Mouse (Mus musculus): Measurements from ENCODE around the gene Bcor. TPM values are rescaled to one million over a fixed set of nuclear protein-coding genes. Genes with fewer than 3 reads are reported as not detected.

Gene Bcor
- polyA plus RNA-seq, 1 experiment = 6.4 TPM

DNA sequence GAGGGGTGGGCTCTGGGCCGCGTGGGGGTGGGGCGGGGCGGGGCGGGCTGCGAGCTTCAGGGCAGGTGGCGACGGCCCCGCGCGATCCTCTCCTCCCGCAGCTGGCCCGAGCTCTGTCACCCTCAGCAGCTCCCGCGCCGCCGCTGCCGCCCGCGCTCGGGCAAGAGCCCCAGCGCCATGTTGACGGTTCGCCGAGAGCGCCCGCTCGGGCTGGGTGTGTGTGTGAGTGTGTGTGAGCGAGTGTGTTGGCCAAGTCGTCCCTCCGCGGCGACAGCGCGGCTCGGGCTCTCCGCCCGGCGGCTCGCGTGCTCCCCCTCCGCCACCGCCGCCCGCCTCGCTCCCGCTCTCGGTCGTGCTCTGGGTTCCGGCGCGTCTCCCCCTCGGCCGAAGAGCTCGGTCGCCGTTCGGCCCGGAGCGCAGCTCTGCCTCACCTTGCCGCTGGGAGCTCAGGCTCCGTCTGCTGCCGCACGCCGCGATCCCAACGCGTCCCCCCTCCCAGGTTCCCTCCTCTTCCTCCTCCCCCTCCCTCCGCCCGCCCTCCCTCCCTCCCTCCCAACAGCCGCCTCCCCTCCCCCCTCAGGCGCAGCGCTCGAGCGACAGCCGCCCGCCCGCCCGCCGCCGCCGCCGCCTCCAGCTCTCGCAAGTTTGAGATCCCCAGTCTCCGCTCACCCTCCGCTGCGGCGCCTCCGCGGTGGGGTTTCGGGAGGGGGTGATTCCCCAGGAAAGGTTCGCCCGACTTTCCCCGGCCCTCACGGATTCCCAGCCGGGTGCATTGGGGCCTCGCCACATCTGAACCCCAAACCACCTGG, 79.9 kb downstream of the Bcor start:
- no peaks in the 10 kb centered on the region for H3K27me3 ChIP-seq (replicated peaks; ENCODE audit: control insufficient read depth, insufficient read depth, low read length)

DNA sequence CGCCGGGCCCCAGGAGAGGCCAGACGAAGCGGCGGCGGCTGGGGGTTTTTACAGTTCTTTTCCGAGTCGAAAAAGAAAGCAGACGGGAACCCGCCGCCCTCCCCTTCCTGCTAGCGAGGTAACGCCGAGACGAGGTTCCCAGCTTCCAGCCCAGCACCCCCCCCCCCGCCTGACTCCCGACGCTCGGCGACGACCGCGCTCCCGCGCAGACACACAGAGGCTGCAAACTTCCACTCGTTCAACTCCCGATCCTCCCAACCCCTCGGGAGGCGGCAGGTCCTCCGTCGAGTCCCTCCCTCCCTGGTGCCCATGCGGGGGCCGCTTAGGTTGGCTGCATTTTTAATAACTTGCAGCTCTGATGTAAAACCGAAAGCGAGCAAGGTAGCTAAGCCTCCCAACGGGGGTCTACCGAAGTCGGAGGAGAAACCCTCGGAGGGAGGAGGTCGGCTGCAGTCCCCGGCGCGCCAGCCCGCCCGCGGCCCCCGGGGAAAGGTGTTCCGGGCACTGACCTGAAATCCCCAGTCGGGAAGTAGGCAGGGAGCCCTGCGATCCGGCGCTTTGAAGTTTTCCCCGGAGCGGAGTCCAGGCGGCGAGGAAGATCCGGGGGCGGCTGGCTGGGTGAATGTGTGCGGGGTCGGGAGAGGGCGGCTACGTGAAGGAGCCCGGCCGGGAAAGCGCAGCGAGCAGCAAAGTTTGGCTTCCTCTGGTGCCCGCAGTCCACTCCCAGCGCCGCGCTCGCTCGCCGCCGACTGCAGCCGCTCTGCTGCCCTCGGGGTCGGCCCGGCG, 80.7 kb downstream of the Bcor start:
- TF ChIP-seq CTCF (conservative IDR thresholded peaks at IDR 0.05; ENCODE audit: insufficient read depth, insufficient read length, low read depth, low read length) (no peak), POLR2A (IDR thresholded peaks at IDR 0.05; ENCODE audit: low read depth, low read length) (no peak)
- Histone ChIP-seq H3K36me3 (ENCODE audit: control insufficient read depth, insufficient read depth, low read length) (no peaks in the 10 kb centered on the region), H3K4me1 (ENCODE audit: control insufficient read depth, insufficient read depth, low read length) (peaks cover 9% of the 10 kb centered on the region; the same call in 1 of the 2 replicates), H3K4me3 (ENCODE audit: insufficient read depth, low read depth, low read length) (peak overlapping the region; percentile 93), H3K27ac (ENCODE audit: insufficient read depth, low read depth, low read length) (peak overlapping the region; percentile 71), H3K27me3 (replicated peaks; ENCODE audit: control insufficient read depth, insufficient read depth, low read length) (no peaks in the 10 kb centered on the region)
- 0% methylated on average over 53 of the region's 79 CpGs for WGBS
- peak; percentile 55 for DNase-seq

More for the DNA sequence above, 79.9 kb downstream of the Bcor start:
- peaks cover 9% of the 10 kb centered on the region; the same call in 1 of the 2 replicates for H3K4me1 ChIP-seq (ENCODE audit: control insufficient read depth, insufficient read depth, low read length)
- peak overlapping the region; percentile 93 for H3K27ac ChIP-seq (ENCODE audit: insufficient read depth, low read depth, low read length)
- 0% methylated on average over 54 of the region's 97 CpGs for WGBS
- H3K4me3 ChIP-seq (ENCODE audit: insufficient read depth, low read depth, low read length) = peak overlapping the region; percentile 93
- TF ChIP-seq CTCF (conservative IDR thresholded peaks at IDR 0.05; ENCODE audit: insufficient read depth, insufficient read length, low read depth, low read length) (no peak), POLR2A (IDR thresholded peaks at IDR 0.05; ENCODE audit: low read depth, low read length) (peak; percentile 89)
- peak; percentile 75 for DNase-seq
- H3K36me3 ChIP-seq (ENCODE audit: control insufficient read depth, insufficient read depth, low read length) = no peaks in the 10 kb centered on the region

- WGBS = under 1% methylated on average over 25 of the region's 27 CpGs
- H3K27me3 ChIP-seq (replicated peaks; ENCODE audit: control insufficient read depth, insufficient read depth, low read length) = no peaks in the 10 kb centered on the region
Measured at GRCm38 (mm10) chrX:12079059-12079308, 81.2 kb downstream of the Bcor start.

DNA sequence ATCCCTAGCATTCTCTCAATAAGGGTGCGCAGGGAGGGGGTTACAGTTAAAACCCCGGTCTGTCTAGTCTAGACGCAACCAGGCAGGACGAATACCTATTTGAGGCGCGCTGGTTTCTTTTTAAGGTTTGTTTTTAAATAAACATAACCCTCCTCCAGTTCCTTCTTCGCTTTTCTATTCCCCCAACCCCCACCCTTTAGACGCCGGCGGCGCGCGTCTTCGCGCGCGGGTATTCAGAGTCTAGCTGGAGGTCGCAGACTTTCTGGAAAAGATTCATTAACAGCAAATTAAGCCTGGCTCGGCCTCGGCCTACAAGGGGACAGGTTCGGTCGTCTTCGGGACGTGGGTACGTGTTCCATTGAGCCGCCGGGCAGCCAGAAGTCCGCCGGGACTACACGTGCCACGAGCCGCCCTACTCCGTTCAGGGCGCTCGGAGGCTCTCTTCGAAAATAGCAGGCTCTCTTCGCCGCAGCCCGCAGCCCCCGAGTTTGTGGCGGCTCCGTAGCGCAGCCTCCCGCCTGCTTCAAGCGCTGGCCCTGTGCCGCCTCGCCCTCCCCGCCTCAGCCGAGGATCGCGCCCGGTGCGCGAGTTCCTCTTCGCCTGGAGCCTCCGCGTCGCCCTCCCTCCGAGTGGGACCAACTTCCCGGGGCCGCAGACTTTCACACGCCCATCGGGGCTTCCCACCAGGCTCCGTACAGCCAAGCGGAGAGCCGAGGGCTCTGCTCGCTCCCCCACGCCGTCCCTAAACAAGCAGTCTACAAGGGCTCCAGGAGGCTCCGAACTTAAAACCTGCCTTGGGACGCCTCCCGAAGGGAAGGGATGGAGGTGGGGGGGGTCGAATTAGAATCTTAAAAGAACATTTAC, 81.7 kb downstream of the Bcor start:
- peaks cover 9% of the 10 kb centered on the region; the same call in 1 of the 2 replicates for H3K4me1 ChIP-seq (ENCODE audit: control insufficient read depth, insufficient read depth, low read length)
- DNase-seq = peak; percentile 36
- no peak for TF ChIP-seq POLR2A (IDR thresholded peaks at IDR 0.05; ENCODE audit: low read depth, low read length)
- no peak for TF ChIP-seq CTCF (conservative IDR thresholded peaks at IDR 0.05; ENCODE audit: insufficient read depth, insufficient read length, low read depth, low read length)
- H3K36me3 ChIP-seq (ENCODE audit: control insufficient read depth, insufficient read depth, low read length) = no peaks in the 10 kb centered on the region
- peak overlapping the region; percentile 93 for H3K4me3 ChIP-seq (ENCODE audit: insufficient read depth, low read depth, low read length)
- H3K27ac ChIP-seq (ENCODE audit: insufficient read depth, low read depth, low read length) = no peak overlapping the region
- WGBS = 1% methylated on average over 70 of the region's 73 CpGs
- H3K27me3 ChIP-seq (replicated peaks; ENCODE audit: control insufficient read depth, insufficient read depth, low read length) = no peaks in the 10 kb centered on the region

More at GRCm38 (mm10) chrX:12079059-12079308, 81.2 kb downstream of the Bcor start:
- H3K4me3 ChIP-seq (ENCODE audit: insufficient read depth, low read depth, low read length) = peak overlapping the region; percentile 93
- no peak overlapping the region for H3K27ac ChIP-seq (ENCODE audit: insufficient read depth, low read depth, low read length)
- TF ChIP-seq CTCF (conservative IDR thresholded peaks at IDR 0.05; ENCODE audit: insufficient read depth, insufficient read length, low read depth, low read length) (no peak), POLR2A (IDR thresholded peaks at IDR 0.05; ENCODE audit: low read depth, low read length) (no peak)
- DNase-seq = no peak
- peaks cover 9% of the 10 kb centered on the region; the same call in 1 of the 2 replicates for H3K4me1 ChIP-seq (ENCODE audit: control insufficient read depth, insufficient read depth, low read length)
- H3K36me3 ChIP-seq (ENCODE audit: control insufficient read depth, insufficient read depth, low read length) = no peaks in the 10 kb centered on the region

DNA sequence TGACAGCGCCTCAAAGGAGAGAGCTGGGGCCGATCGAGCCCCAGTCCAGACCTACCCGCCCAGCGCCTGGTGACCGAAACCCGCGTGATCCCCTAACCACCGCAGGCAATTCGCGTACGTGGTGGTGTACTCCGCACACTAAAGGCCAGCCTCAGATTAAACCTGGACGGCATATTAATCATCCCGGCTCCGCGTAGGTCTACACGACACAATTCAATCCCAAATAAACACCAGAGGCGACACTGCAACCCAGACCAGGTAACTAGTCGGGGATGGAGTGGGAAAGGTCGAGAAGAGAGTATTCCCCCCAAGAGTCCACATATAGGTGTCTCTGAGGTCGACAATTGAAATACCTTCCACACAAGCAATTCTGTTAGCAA, 82.6 kb downstream of the Bcor start:
- peak overlapping the region; percentile 93 for H3K4me3 ChIP-seq (ENCODE audit: insufficient read depth, low read depth, low read length)
- WGBS = 4% methylated on average over 22 of the region's 22 CpGs
- no peak for TF ChIP-seq CTCF (conservative IDR thresholded peaks at IDR 0.05; ENCODE audit: insufficient read depth, insufficient read length, low read depth, low read length)
- TF ChIP-seq POLR2A (IDR thresholded peaks at IDR 0.05; ENCODE audit: low read depth, low read length) = no peak
- H3K36me3 ChIP-seq (ENCODE audit: control insufficient read depth, insufficient read depth, low read length) = no peaks in the 10 kb centered on the region
- H3K27ac ChIP-seq (ENCODE audit: insufficient read depth, low read depth, low read length) = no peak overlapping the region
- H3K27me3 ChIP-seq (replicated peaks; ENCODE audit: control insufficient read depth, insufficient read depth, low read length) = no peaks in the 10 kb centered on the region
- peaks cover 16% of the 10 kb centered on the region for H3K4me1 ChIP-seq (ENCODE audit: control insufficient read depth, insufficient read depth, low read length)
- no peak for DNase-seq

- H3K36me3 ChIP-seq (ENCODE audit: control insufficient read depth, insufficient read depth, low read length) = no peaks in the 10 kb centered on the region
- under 1% methylated on average over 58 of the region's 58 CpGs for WGBS
- no peak overlapping the region for H3K27ac ChIP-seq (ENCODE audit: insufficient read depth, low read depth, low read length)
- no peaks in the 10 kb centered on the region for H3K27me3 ChIP-seq (replicated peaks; ENCODE audit: control insufficient read depth, insufficient read depth, low read length)
- H3K4me3 ChIP-seq (ENCODE audit: insufficient read depth, low read depth, low read length) = peak overlapping the region; percentile 93
- peak; percentile 66 for DNase-seq
- no peak for TF ChIP-seq POLR2A (IDR thresholded peaks at IDR 0.05; ENCODE audit: low read depth, low read length)
- no peak for TF ChIP-seq CTCF (conservative IDR thresholded peaks at IDR 0.05; ENCODE audit: insufficient read depth, insufficient read length, low read depth, low read length)
- H3K4me1 ChIP-seq (ENCODE audit: control insufficient read depth, insufficient read depth, low read length) = peaks cover 21% of the 10 kb centered on the region
Measured at GRCm38 (mm10) chrX:12076763-12077600, 83.2 kb downstream of the Bcor start.
